In the genomic region with DNA sequence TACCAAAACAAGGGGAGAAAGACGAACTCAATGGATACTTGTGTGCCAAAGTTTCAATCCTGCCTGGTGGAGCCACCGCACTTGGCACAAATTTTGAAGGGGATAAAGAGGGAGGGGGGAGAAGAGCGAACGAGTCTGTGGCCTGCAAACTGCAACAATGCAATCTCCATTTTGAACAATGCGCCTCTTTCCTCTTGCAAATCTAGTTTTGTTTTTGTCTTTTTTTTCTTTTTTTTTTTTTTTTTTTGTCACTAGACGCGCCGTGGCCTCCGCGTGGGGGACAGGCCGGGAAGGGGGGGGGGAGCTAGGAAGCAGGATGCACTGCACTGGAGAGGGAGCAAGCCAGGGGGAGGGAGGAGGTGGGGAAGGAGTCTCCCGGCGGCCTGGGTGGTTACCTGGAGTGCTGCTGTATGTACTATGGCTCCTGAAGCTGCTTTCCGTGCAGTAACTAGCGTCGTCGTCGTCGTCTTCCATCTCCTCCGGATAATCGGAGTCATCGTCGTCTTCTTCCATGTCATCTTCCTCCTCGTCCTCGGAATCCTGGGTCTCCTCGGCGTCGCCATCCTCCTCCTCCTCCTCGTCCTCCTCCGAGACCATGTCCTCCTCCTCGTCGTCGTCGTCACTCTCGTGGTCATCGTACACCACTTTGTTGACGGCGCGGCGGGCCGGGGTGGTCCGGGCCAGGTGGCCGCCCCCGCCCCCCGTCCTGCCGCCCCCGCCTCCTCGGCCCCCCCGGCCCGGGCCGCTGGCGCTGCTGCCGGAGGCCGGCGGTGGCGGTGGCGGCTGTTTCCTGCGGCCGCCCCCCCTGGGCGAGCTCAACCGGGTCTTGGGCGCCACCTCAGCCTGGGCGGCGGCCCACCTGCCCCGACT, we compare ENCODE assay signal across 7 mouse cellular contexts. TPM values are rescaled to one million over a fixed set of nuclear protein-coding genes. Genes with fewer than 3 reads are reported as not detected.
A peak's percentile ranks its signal among the peaks of the same experiment; 100 is the strongest.
DNase-seq lines count a peak whose midpoint lies in the region; ATAC-seq lines count a peak whose summit lies in the region.

No protein-coding gene starts in this region.

- H3K27me3 ChIP-seq in intestine, embryonic 15.5 days (replicated peaks) = no peaks in the 10 kb centered on the region
- no peaks in the 10 kb centered on the region for H3K27me3 ChIP-seq in limb, embryonic 12.5 days
- no peaks in the 10 kb centered on the region for H3K27me3 ChIP-seq in midbrain, embryonic 13.5 days

- peak overlapping the region; percentile 93 for H3K9ac ChIP-seq in intestine, embryonic 15.5 days
- H3K9ac ChIP-seq in limb, embryonic 12.5 days (replicated peaks) = peak overlapping the region; percentile 97
- peak overlapping the region; percentile 98 for H3K9ac ChIP-seq in midbrain, embryonic 13.5 days (replicated peaks)

- WGBS in intestine, embryonic 15.5 days = under 1% methylated on average over 52 of the region's 65 CpGs
- WGBS in limb, embryonic 12.5 days = under 1% methylated on average over 53 of the region's 65 CpGs
- WGBS in midbrain, embryonic 13.5 days = under 1% methylated on average over 44 of the region's 65 CpGs

- peak overlapping the region; percentile 95 for H3K27ac ChIP-seq in intestine, embryonic 15.5 days
- H3K27ac ChIP-seq in limb, embryonic 12.5 days = peak overlapping the region; percentile 97
- peak overlapping the region; percentile 97 for H3K27ac ChIP-seq in midbrain, embryonic 13.5 days

- peaks cover 3% of the 10 kb centered on the region; the same call in 1 of the 2 replicates for H3K4me1 ChIP-seq in intestine, embryonic 15.5 days (replicated peaks)
- H3K4me1 ChIP-seq in limb, embryonic 12.5 days (replicated peaks) = peaks cover 19% of the 10 kb centered on the region
- H3K4me1 ChIP-seq in midbrain, embryonic 13.5 days (replicated peaks) = peaks cover 41% of the 10 kb centered on the region

- peak; percentile 70 for ATAC-seq in intestine, embryonic 15.5 days
- ATAC-seq in limb, embryonic 12.5 days (ENCODE audit: insufficient number of reproducible peaks, insufficient read depth, low FRiP score, low TSS enrichment, low read depth) = peak; percentile 78
- ATAC-seq in midbrain, embryonic 13.5 days = peak; percentile 66

- no peaks in the 10 kb centered on the region for H3K36me3 ChIP-seq in intestine, embryonic 15.5 days
- no peaks in the 10 kb centered on the region; the same call in 1 of the 2 replicates for H3K36me3 ChIP-seq in limb, embryonic 12.5 days
- H3K36me3 ChIP-seq in midbrain, embryonic 13.5 days = no peaks in the 10 kb centered on the region

- DNase-seq in adrenal gland, adult 2 months = peak; percentile 83
- DNase-seq in embryo, embryonic 10.5 days (ENCODE audit: low spot score) = peak; percentile 73
- DNase-seq in gastrocnemius, postnatal 25 days = peak; percentile 65
- DNase-seq in spleen, adult 18-20 months = peak; percentile 61 to 69

- peak overlapping the region; percentile 90 for H3K4me3 ChIP-seq in intestine, embryonic 15.5 days (replicated peaks)
- peak overlapping the region; percentile 94 for H3K4me3 ChIP-seq in limb, embryonic 12.5 days (replicated peaks)
- peak overlapping the region; percentile 88 for H3K4me3 ChIP-seq in midbrain, embryonic 13.5 days (replicated peaks)

- no peaks in the 10 kb centered on the region for H3K9me3 ChIP-seq in intestine, embryonic 15.5 days
- no peaks in the 10 kb centered on the region for H3K9me3 ChIP-seq in limb, embryonic 12.5 days
- no peaks in the 10 kb centered on the region for H3K9me3 ChIP-seq in midbrain, embryonic 13.5 days

- peak overlapping the region; percentile 63 for H3K4me2 ChIP-seq in intestine, embryonic 15.5 days (replicated peaks)
- H3K4me2 ChIP-seq in limb, embryonic 12.5 days = peak overlapping the region; percentile 79
- peak overlapping the region; percentile 86 for H3K4me2 ChIP-seq in midbrain, embryonic 13.5 days (replicated peaks)

RNA-seq across cellular contexts. Expression of gene Bptf, which starts 0.8 kb away (rescaled TPM):
- total RNA-seq in adrenal gland, adult 2 months (2021) = 10 to 100 TPM; 33.6 to 43.6 TPM
- polyA plus RNA-seq in adrenal gland, adult 2 months (2012; rRNA removed) = 22.1 and 22.4 TPM in 2 replicates
- total RNA-seq in gastrocnemius, postnatal 25 days (2021) = 10 to 100 TPM; 18.1 to 20.0 TPM
- 21.6 and 26.4 TPM in 2 replicates for polyA plus RNA-seq in intestine, embryonic 15.5 days (2015; fragmentation: Nextera tagmentation; extraction: Ambion mirVana)
- 43.8 and 45.5 TPM in 2 replicates for polyA plus RNA-seq in limb, embryonic 12.5 days (2016; fragmentation: Nextera tagmentation; extraction: Ambion mirVana)
- polyA plus RNA-seq in midbrain, embryonic 13.5 days (2015; fragmentation: Nextera tagmentation; extraction: Ambion mirVana) = 43.5 and 45.1 TPM in 2 replicates

RNA-seq across cellular contexts. Expression of gene Nol11, which starts 58.1 kb away (rescaled TPM):
- 10 to 100 TPM; 24.5 to 25.3 TPM for total RNA-seq in adrenal gland, adult 2 months (2021)
- polyA plus RNA-seq in adrenal gland, adult 2 months (2012; rRNA removed) = 2.1 and 2.6 TPM in 2 replicates
- 1 to 10 TPM; 9.7 to 9.9 TPM for total RNA-seq in gastrocnemius, postnatal 25 days (2021)
- polyA plus RNA-seq in intestine, embryonic 15.5 days (2015; fragmentation: Nextera tagmentation; extraction: Ambion mirVana) = 44.7 and 47.5 TPM in 2 replicates
- polyA plus RNA-seq in limb, embryonic 12.5 days (2016; fragmentation: Nextera tagmentation; extraction: Ambion mirVana) = 72.7 and 73.9 TPM in 2 replicates
- 60.2 and 61.8 TPM in 2 replicates for polyA plus RNA-seq in midbrain, embryonic 13.5 days (2015; fragmentation: Nextera tagmentation; extraction: Ambion mirVana)

Comparison
In these comparisons a context has a peak if more than half of its experiments do, and no peak if none do; other contexts are left out.
1. Peak in every context shown above with its lines: DNase-seq, ATAC-seq, H3K4me3 ChIP-seq and H3K27ac ChIP-seq.
2. RNA of gene Nol11, which starts 58.1 kb away (polyA plus RNA-seq): 72.7 to 73.9 TPM in limb, embryonic 12.5 days, 60.2 to 61.8 TPM in midbrain, embryonic 13.5 days and 44.7 to 47.5 TPM in intestine, embryonic 15.5 days; 2.1 to 2.6 TPM in adrenal gland, adult 2 months; every median in the first group is over 10 times any median in the second.